ENCODE assay signal across 14 mouse cellular contexts in genomic region chr5:73206722-73207121, GRCm38 (mm10). TPM values are rescaled to one million over a fixed set of nuclear protein-coding genes. Genes with fewer than 3 reads are reported as not detected.
DNase-seq lines count a peak whose midpoint lies in the region; ATAC-seq and TF ChIP-seq lines count a peak whose summit lies in the region.
"Had no signal": no experiment of that assay in that cellular context is flagged by ENCODE, and none has a peak within 500 bp of the region (broad histone marks: within the 10 kb centered on the region; RNA-seq: fewer than 3 reads in every experiment).

No protein-coding gene starts in this region.

- peaks cover 52% of the 10 kb centered on the region for H3K4me1 ChIP-seq in heart, embryonic 13.5 days
- H3K4me1 ChIP-seq in thymus, adult 2 months (replicated peaks; ENCODE audit: control insufficient read depth, insufficient read depth, low read length): peaks cover 21% of the 10 kb centered on the region
- peaks cover 8% of the 10 kb centered on the region; the same call in 1 of the 2 replicates for H3K4me1 ChIP-seq in hindbrain, postnatal 0 days (ENCODE audit: insufficient read depth, low read length)
- peaks cover 22% of the 10 kb centered on the region for H3K4me1 ChIP-seq in forebrain, embryonic 13.5 days

- DNase-seq in heart, adult 9 months (ENCODE audit: low spot score in 2 of 2): no peak
- DNase-seq in B cell, adult 2 months: peak; percentile 26 to 27
- DNase-seq in thymus, adult 2 months: peak; percentile 50
- DNase-seq in hindbrain, postnatal 0 days (ENCODE audit: low spot score): no peak
- DNase-seq: cerebellum, adult 2 months; kidney, postnatal 10 days; liver, embryonic 13.5 days; lung, postnatal 36 days; midbrain, embryonic 14.5 days had no signal

- H3K4me3 ChIP-seq in heart, embryonic 13.5 days: no peak overlapping the region
- H3K4me3 ChIP-seq in thymus, adult 2 months (ENCODE audit: control insufficient read depth, insufficient read depth, low read length): no peak overlapping the region
- H3K4me3 ChIP-seq in hindbrain, postnatal 0 days (ENCODE audit: low read length): no peak overlapping the region
- no peak overlapping the region for H3K4me3 ChIP-seq in forebrain, embryonic 13.5 days
- H3K4me3 ChIP-seq: erythroblast, embryonic 14.5 days; liver, embryonic 13.5 days had no signal

- no peak for TF ChIP-seq POLR2A in thymus, adult 2 months (IDR thresholded peaks at IDR 0.05; ENCODE audit: control insufficient read depth, extremely low read depth, insufficient read depth, low read length, poor library complexity)

- peak overlapping the region; percentile 91 for H3K27ac ChIP-seq in heart, embryonic 13.5 days (replicated peaks)
- H3K27ac ChIP-seq in thymus, adult 2 months (ENCODE audit: control insufficient read depth, insufficient read depth, low read length): peak overlapping the region; percentile 87
- no peak overlapping the region for H3K27ac ChIP-seq in hindbrain, postnatal 0 days
- H3K27ac ChIP-seq in forebrain, embryonic 13.5 days: no peak overlapping the region
- H3K27ac ChIP-seq: liver, embryonic 13.5 days had no signal

- TF ChIP-seq CTCF in thymus, adult 2 months (IDR thresholded peaks at IDR 0.05; ENCODE audit: borderline replicate concordance, control insufficient read depth, extremely low read depth, insufficient read depth, low read length, poor library complexity): no peak
- no peak for TF ChIP-seq CTCF in hindbrain, postnatal 0 days (IDR thresholded peaks at IDR 0.05; ENCODE audit: low read depth)

- no peak for ATAC-seq in heart, embryonic 13.5 days (ENCODE audit: extremely low read depth, insufficient number of reproducible peaks, low FRiP score, low TSS enrichment)
- ATAC-seq in common myeloid progenitor, adult 5-6 weeks (replicated peaks; ENCODE audit: low read depth, poor library complexity, severe bottlenecking): peak; percentile 15; the same call in 1 of the 2 replicates
- no peak for ATAC-seq in hindbrain, postnatal 0 days
- no peak for ATAC-seq in forebrain, embryonic 13.5 days
- ATAC-seq: intestine, embryonic 16.5 days had no signal

- H3K36me3 ChIP-seq in heart, embryonic 13.5 days: peaks cover 21% of the 10 kb centered on the region
- no peaks in the 10 kb centered on the region for H3K36me3 ChIP-seq in thymus, adult 2 months (ENCODE audit: control insufficient read depth, insufficient read depth, low read length)
- H3K36me3 ChIP-seq in hindbrain, postnatal 0 days (ENCODE audit: insufficient read depth, low read length): no peaks in the 10 kb centered on the region
- peaks cover 9% of the 10 kb centered on the region; the same call in 1 of the 2 replicates for H3K36me3 ChIP-seq in forebrain, embryonic 13.5 days (ENCODE audit: poor library complexity, severe bottlenecking)

- H3K9me3 ChIP-seq in heart, embryonic 13.5 days: no peaks in the 10 kb centered on the region
- H3K9me3 ChIP-seq in hindbrain, postnatal 0 days (ENCODE audit: low read length): no peaks in the 10 kb centered on the region
- H3K9me3 ChIP-seq in forebrain, embryonic 13.5 days (replicated peaks): no peaks in the 10 kb centered on the region
- H3K9me3 ChIP-seq: liver, embryonic 13.5 days had no signal

- peak overlapping the region; percentile 51 for H3K4me2 ChIP-seq in heart, embryonic 13.5 days
- H3K4me2 ChIP-seq in hindbrain, postnatal 0 days (ENCODE audit: low read depth, low read length): no peak overlapping the region
- H3K4me2 ChIP-seq in forebrain, embryonic 13.5 days: no peak overlapping the region
- H3K4me2 ChIP-seq: liver, embryonic 13.5 days had no signal

- no peaks in the 10 kb centered on the region for H3K27me3 ChIP-seq in heart, embryonic 13.5 days (replicated peaks)
- H3K27me3 ChIP-seq in thymus, adult 2 months (ENCODE audit: control insufficient read depth, insufficient read depth, low read length): no peaks in the 10 kb centered on the region
- no peaks in the 10 kb centered on the region for H3K27me3 ChIP-seq in hindbrain, postnatal 0 days (ENCODE audit: insufficient read depth, low read length)
- no peaks in the 10 kb centered on the region for H3K27me3 ChIP-seq in forebrain, embryonic 13.5 days
- H3K27me3 ChIP-seq: liver, embryonic 13.5 days had no signal

- H3K9ac ChIP-seq in heart, embryonic 13.5 days: peak overlapping the region; percentile 66
- no peak overlapping the region for H3K9ac ChIP-seq in hindbrain, postnatal 0 days (replicated peaks; ENCODE audit: low read length)
- H3K9ac ChIP-seq in forebrain, embryonic 13.5 days: no peak overlapping the region
- H3K9ac ChIP-seq: liver, embryonic 13.5 days had no signal

- WGBS in heart, embryonic 13.5 days: 48% methylated on average over 9 of the region's 9 CpGs
- 4% methylated on average over 9 of the region's 9 CpGs for WGBS in thymus, adult 2 months
- 90% methylated on average over 9 of the region's 9 CpGs for WGBS in hindbrain, postnatal 0 days
- WGBS in forebrain, embryonic 13.5 days: 91% methylated on average over 9 of the region's 9 CpGs

RNA-seq across cellular contexts. Expression of gene Fryl, which starts 49.7 kb away (rescaled TPM):
- polyA plus RNA-seq in heart, embryonic 13.5 days (2015; fragmentation: Nextera tagmentation; extraction: Ambion mirVana): 27.3 and 28.8 TPM in 2 replicates
- 85.1 and 92.0 TPM in 2 replicates for total RNA-seq in common myeloid progenitor, adult 5-6 weeks (2017)
- 107 and 147 TPM in 2 replicates for polyA plus RNA-seq in thymus, adult 2 months (2012; rRNA removed)
- total RNA-seq in hindbrain, postnatal 0 days (2014; rRNA removed): 69.4 and 80.6 TPM in 2 replicates
- 20.5 and 20.8 TPM in 2 replicates for polyA plus RNA-seq in hindbrain, postnatal 0 days (2015; fragmentation: Nextera tagmentation; extraction: Ambion mirVana)
- 46.1 and 46.7 TPM in 2 replicates for polyA plus RNA-seq in forebrain, embryonic 13.5 days (2015; fragmentation: Nextera tagmentation; extraction: Ambion mirVana)

Comparison
In these comparisons a context has a peak if more than half of its experiments do, and no peak if none do; other contexts are left out.
1. H3K27ac ChIP-seq: peak in heart, embryonic 13.5 days (single experiment) and thymus, adult 2 months (single experiment); none in hindbrain, postnatal 0 days (single experiment) and forebrain, embryonic 13.5 days (single experiment).
2. DNase-seq: peak in B cell, adult 2 months (2 of 2) and thymus, adult 2 months (single experiment); none in heart, adult 9 months (0 of 2) and hindbrain, postnatal 0 days (single experiment).